ENCODE assay signal across 8 mouse cellular contexts in the genomic region with DNA sequence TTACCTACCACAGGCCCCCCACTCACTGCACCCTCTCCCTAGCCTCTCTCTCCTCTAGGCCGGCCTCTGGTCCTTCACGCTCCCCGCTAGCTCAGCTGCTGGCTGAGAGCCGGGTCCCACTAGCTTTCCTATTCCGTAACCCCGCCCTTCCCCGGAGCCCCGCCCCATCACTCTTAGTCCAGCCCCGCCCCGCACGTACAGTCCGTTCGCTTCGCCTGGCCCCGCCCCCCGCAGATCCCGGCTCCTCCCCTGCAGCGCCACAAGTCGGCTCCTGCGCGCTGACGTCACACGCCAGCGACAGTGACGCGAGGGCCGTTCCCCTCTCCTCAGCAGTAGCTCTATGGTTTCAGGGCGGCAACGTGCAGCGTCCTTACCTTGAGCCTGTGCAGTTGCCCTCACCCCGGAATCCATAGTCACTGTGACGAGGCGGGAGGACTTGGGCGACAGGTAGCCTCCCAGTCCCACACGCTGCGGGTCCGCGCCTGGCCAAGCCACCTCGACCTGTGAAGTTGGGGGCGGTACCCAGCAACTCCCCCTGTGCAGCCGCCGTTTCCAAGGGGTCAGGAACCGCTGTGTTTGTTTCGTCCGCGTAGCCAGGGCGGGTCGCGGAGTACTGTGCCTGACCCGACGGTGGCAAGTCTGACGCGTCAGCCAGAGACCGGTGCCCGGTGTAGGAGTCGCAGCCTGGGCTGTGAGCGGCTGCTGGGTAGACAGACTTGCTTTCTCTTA. TPM values are rescaled to one million over a fixed set of nuclear protein-coding genes. Genes with fewer than 3 reads are reported as not detected.
A peak's percentile ranks its signal among the peaks of the same experiment; 100 is the strongest.
DNase-seq lines count a peak whose midpoint lies in the region; ATAC-seq and TF ChIP-seq lines count a peak whose summit lies in the region.

A gene (plus strand): TSS at position 286 of the 729 bp plus-strand sequence.

- H3K9me3 ChIP-seq in megakaryocyte, embryonic 14.5 days = peaks cover 6% of the 10 kb centered on the region; the same call in 1 of the 2 replicates

- H3K27ac ChIP-seq in cortical plate, adult 2 months (ENCODE audit: insufficient read depth, low read length) = peak within 1 kb of the TSS; percentile 55

- no peak for TF ChIP-seq CTCF in cortical plate, adult 2 months (IDR thresholded peaks at IDR 0.05; ENCODE audit: extremely low read depth, insufficient read depth, low read length)

- TF ChIP-seq POLR2A in cortical plate, adult 2 months (IDR thresholded peaks at IDR 0.05; ENCODE audit: extremely low read depth, insufficient read depth, low read length) = peak; percentile 91

- peak; percentile 91 for ATAC-seq in activated CD4-positive, CD25-positive, alpha-beta regulatory T cell, adult 4 months

- peak within 1 kb of the TSS; percentile 83 for H3K4me3 ChIP-seq in cortical plate, adult 2 months (ENCODE audit: insufficient read depth, low read length)
- H3K4me3 ChIP-seq in megakaryocyte, embryonic 14.5 days (replicated peaks) = peak within 1 kb of the TSS; percentile 100

- no peaks in the 10 kb centered on the region for H3K27me3 ChIP-seq in megakaryocyte, embryonic 14.5 days (replicated peaks)

- peak; percentile 93 to 95 for DNase-seq in gastrocnemius, adult 8-10 months (ENCODE audit: low spot score in 2 of 2)
- peak; percentile 82 for DNase-seq in hindlimb bud, embryonic 11.5 days (ENCODE audit: extremely low spot score, low read depth, low spot score)
- peak; percentile 94 to 96 for DNase-seq in left cerebral cortex, adult 8-10 months (ENCODE audit: low spot score in 2 of 2)
- peak; percentile 99 for DNase-seq in right cerebral cortex, postnatal 10 days (ENCODE audit: low spot score in 2 of 2)
- DNase-seq in urinary bladder, postnatal 25 days (ENCODE audit: low spot score) = peak; percentile 98

- H3K36me3 ChIP-seq in megakaryocyte, embryonic 14.5 days (replicated peaks; ENCODE audit: low read length) = peaks cover 6% of the 10 kb centered on the region

- peaks cover 2% of the 10 kb centered on the region; the same call in 1 of the 2 replicates for H3K4me1 ChIP-seq in cortical plate, adult 2 months (ENCODE audit: control insufficient read depth, insufficient read depth, low read length)
- peaks cover 16% of the 10 kb centered on the region for H3K4me1 ChIP-seq in megakaryocyte, embryonic 14.5 days

RNA-seq across cellular contexts. Expression of the gene that starts here (rescaled TPM):
- polyA plus RNA-seq in activated CD4-positive, CD25-positive, alpha-beta regulatory T cell, adult 4 months (2017; shearing (Covaris generic)) = 1 to 10 TPM; 6.8 to 7.0 TPM
- 28.4 and 29.9 TPM in 2 replicates for polyA plus RNA-seq in cortical plate, adult 2 months (2012; rRNA removed)
- total RNA-seq in gastrocnemius, adult 8-10 months (2022) = 1 to 10 TPM; 2.7 to 4.8 (median 3.7) TPM
- total RNA-seq in left cerebral cortex, adult 8-10 months (2022) = 10 to 100 TPM; 27.7 to 35.2 (median 30.7) TPM
- polyA plus RNA-seq in megakaryocyte, embryonic 14.5 days (2012; ENCODE audit: insufficient read depth, low replicate concordance) = 0.27 TPM in 1 of 2 replicates, not detected in the other

Comparison
In these comparisons a context has a peak if more than half of its experiments do, and no peak if none do; other contexts are left out.
1. Peak in every context shown above with its lines: DNase-seq, ATAC-seq, H3K4me3 ChIP-seq and H3K27ac ChIP-seq.
2. RNA of the gene that starts here (total RNA-seq): 27.7 to 35.2 TPM in left cerebral cortex, adult 8-10 months; 2.7 to 4.8 TPM in gastrocnemius, adult 8-10 months; every median in the first group is over 4 times any median in the second.